Mouse (Mus musculus) midbrain, embryonic 16.5 days (tissue): Measurements from ENCODE around the gene Wdfy1. TPM values are rescaled to one million over a fixed set of nuclear protein-coding genes. Genes with fewer than 3 reads are reported as not detected.

ENCODE experiments used
- ATAC-seq: fragments of 200-750 bp; cut with Nextera tagmentation; 2 replicates; pipeline ENCODE4 v1.8.0; 2017; ENCODE audit warnings: moderate TSS enrichment
- H3K27ac ChIP-seq: fragments of 300-500 bp; sonication (generic); 2 replicates; pipeline ENCODE4 v1.5.1; 2014; ENCODE audit warnings: mild to moderate bottlenecking, low read length, mixed read lengths
- H3K27me3 ChIP-seq: fragments of 300-500 bp; sonication (generic); 2 replicates; pipeline ENCODE4 v1.6.1; 2014; ENCODE audit warnings: low read depth, low read length, mixed read lengths; ENCODE audit not compliant: control insufficient read depth, insufficient read depth
- H3K36me3 ChIP-seq: fragments of 300-500 bp; sonication (generic); 2 replicates; pipeline ENCODE4 v1.6.1; 2014; ENCODE audit warnings: mild to moderate bottlenecking, low read length, moderate library complexity, mixed read lengths; ENCODE audit not compliant: control insufficient read depth, insufficient read depth
- H3K4me1 ChIP-seq: fragments of 300-500 bp; sonication (generic); 2 replicates; pipeline ENCODE4 v1.6.1; 2014; ENCODE audit warnings: mild to moderate bottlenecking, low read length, mixed read lengths; ENCODE audit not compliant: control insufficient read depth, insufficient read depth
- H3K4me2 ChIP-seq: fragments of 300-500 bp; sonication (generic); 2 replicates; pipeline ENCODE4 v1.6.1; 2014; ENCODE audit warnings: mild to moderate bottlenecking, low read length, mixed read lengths
- H3K4me3 ChIP-seq: fragments of 300-500 bp; sonication (generic); 2 replicates; pipeline ENCODE4 v1.5.1; 2014; ENCODE audit warnings: low read depth, mild to moderate bottlenecking, low read length, moderate library complexity, mixed read lengths
- H3K9ac ChIP-seq: fragments of 300-500 bp; sonication (generic); 2 replicates; pipeline ENCODE4 v1.6.1; 2014; ENCODE audit warnings: low read depth, low read length, mixed read lengths
- H3K9me3 ChIP-seq: fragments of 300-500 bp; sonication (generic); replicated peaks from 2 replicates; pipeline ENCODE4 v1.6.1; 2014; ENCODE audit warnings: mild to moderate bottlenecking, low read length, mixed read lengths; ENCODE audit not compliant: control insufficient read depth, poor library complexity, severe bottlenecking
- WGBS: fragments of 180-500 bp; shearing (Covaris S2); extraction: QIAGEN DNeasy Blood & Tissue Kit; methylation state at CpG from one replicate; pipeline ENCODE4 v1.1.7; 2014; 5-methylcytosine and 5-hydroxymethylcytosine counted together
- polyA plus RNA-seq: library from polyadenylated mRNA; unstranded; fragments of >200 nt; fragmentation: Nextera tagmentation; extraction: Ambion mirVana; gene quantifications from 2 replicates; pipeline ENCODE4 v1.2.1, GENCODE M21; 2015

Wdfy1 gene
- polyA plus RNA-seq, 1 experiment from 2014 or later, result 137 TPM

GRCm38 (mm10) chr1:79802858-79803427, 27.0 kb upstream of the Wdfy1 start:
- WGBS, result 71% methylated on average over 11 of the region's 11 CpGs
- no peaks in the 10 kb centered on the region for H3K9me3 ChIP-seq
- H3K27me3 ChIP-seq, result no peaks in the 10 kb centered on the region
- no peak overlapping the region for H3K9ac ChIP-seq
- H3K4me2 ChIP-seq, result no peak overlapping the region
- ATAC-seq, result no peak
- no peak overlapping the region for H3K27ac ChIP-seq
- H3K4me3 ChIP-seq, result no peak overlapping the region
- H3K4me1 ChIP-seq, result no peaks in the 10 kb centered on the region
- H3K36me3 ChIP-seq, result no peaks in the 10 kb centered on the region

- Histone ChIP-seq H3K4me2 (no peak overlapping the region), H3K27ac (no peak overlapping the region), H3K4me1 (no peaks in the 10 kb centered on the region), H3K9ac (no peak overlapping the region), H3K36me3 (no peaks in the 10 kb centered on the region), H3K27me3 (no peaks in the 10 kb centered on the region), H3K4me3 (no peak overlapping the region), H3K9me3 (no peaks in the 10 kb centered on the region)
- WGBS, result 72% methylated on average over 3 of the region's 3 CpGs
- ATAC-seq, result no peak
These were observed 21.1 kb upstream of the Wdfy1 start for GRCm38 (mm10) chr1:79797084-79797483.

- WGBS, result 71% methylated on average over 7 of the region's 7 CpGs
- peaks cover 11% of the 10 kb centered on the region for H3K36me3 ChIP-seq
- no peaks in the 10 kb centered on the region for H3K9me3 ChIP-seq
- ATAC-seq, result peak; percentile 89
- H3K9ac ChIP-seq, result no peak overlapping the region
- H3K4me1 ChIP-seq, result no peaks in the 10 kb centered on the region
- no peak overlapping the region for H3K27ac ChIP-seq
- no peaks in the 10 kb centered on the region for H3K27me3 ChIP-seq
- no peak overlapping the region for H3K4me2 ChIP-seq
- no peak overlapping the region for H3K4me3 ChIP-seq
These were observed 10.5 kb upstream of the Wdfy1 start for GRCm38 (mm10) chr1:79786267-79786927.

- Histone ChIP-seq H3K36me3 (peaks cover 29% of the 10 kb centered on the region), H3K27me3 (no peaks in the 10 kb centered on the region)
- ATAC-seq, result no peak
These were observed 6.5 kb upstream of the Wdfy1 start for GRCm38 (mm10) chr1:79782433-79782832.

DNA sequence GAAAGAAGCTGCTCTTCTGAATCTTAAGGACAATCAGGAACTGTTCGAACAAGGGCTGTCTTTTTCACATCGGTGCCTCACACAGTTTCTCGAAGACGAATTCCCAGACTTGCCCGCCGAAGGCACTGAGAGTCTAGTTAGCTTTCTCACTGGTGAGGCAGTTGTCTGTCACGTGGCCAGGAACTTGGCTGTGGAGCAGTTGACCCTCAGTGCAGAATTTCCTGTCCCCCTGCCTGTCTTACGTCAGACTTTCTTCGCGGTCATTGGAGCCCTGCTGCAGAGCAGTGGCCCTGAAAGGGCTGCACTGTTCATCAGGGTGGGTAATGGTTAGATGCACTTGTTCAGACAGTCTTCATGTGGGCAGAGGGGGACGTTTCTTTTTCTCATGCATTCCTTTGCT, 2.1 kb upstream of the Wdfy1 start:
- no peak for ATAC-seq
- 95% methylated on average over 11 of the region's 11 CpGs for WGBS
- peaks cover 29% of the 10 kb centered on the region for H3K36me3 ChIP-seq

More at GRCm38 (mm10) chr1:79782433-79782832, 6.5 kb upstream of the Wdfy1 start:
- H3K4me2 ChIP-seq, result no peak overlapping the region
- H3K9me3 ChIP-seq, result no peaks in the 10 kb centered on the region
- no peak overlapping the region for H3K4me3 ChIP-seq
- H3K9ac ChIP-seq, result no peak overlapping the region
- WGBS, result 78% methylated on average over 3 of the region's 3 CpGs
- H3K4me1 ChIP-seq, result no peaks in the 10 kb centered on the region
- no peak overlapping the region for H3K27ac ChIP-seq

DNA sequence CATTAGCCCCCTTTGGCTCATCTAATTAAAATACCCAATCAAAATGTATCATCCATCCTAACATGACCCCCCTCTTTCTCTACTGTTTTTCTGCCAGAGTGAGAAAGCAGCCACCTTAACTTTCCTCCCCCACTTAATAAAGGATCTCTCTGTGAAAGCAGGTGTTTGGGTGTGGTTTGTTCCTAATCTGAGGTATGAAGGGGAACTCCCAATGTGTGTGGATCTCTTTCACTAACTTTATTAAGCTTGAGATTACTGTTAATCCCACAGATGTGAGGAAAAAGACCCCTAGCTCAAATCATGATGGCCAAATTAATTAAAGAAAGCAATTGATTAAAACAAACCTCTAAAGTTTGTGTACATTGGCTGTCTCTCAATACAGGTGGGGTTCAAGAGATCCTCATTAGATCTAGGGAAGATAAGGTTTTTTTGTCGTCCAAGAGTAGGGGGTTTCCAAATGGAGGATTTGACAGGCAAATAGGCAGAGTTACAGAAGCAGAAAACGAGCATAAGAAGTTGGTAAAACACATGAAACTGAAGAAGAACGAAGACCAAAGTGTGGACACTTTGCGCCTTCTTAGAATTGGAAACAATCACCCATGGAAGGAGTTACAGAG, 1.7 kb downstream of the Wdfy1 start:
- H3K9me3 ChIP-seq, result no peaks in the 10 kb centered on the region
- peaks cover 4% of the 10 kb centered on the region for H3K4me1 ChIP-seq
- H3K27me3 ChIP-seq, result no peaks in the 10 kb centered on the region
- ATAC-seq, result no peak
- no peak overlapping the region for H3K4me3 ChIP-seq
- no peak overlapping the region for H3K9ac ChIP-seq
- no peak overlapping the region for H3K4me2 ChIP-seq
- WGBS, result 80% methylated on average over 4 of the region's 4 CpGs
- H3K36me3 ChIP-seq, result peaks cover 5% of the 10 kb centered on the region; the same call in 1 of the 2 replicates
- H3K27ac ChIP-seq, result no peak overlapping the region

More for the DNA sequence above, 2.1 kb upstream of the Wdfy1 start:
- H3K4me1 ChIP-seq, result peaks cover 4% of the 10 kb centered on the region
- no peaks in the 10 kb centered on the region for H3K9me3 ChIP-seq
- H3K4me2 ChIP-seq, result no peak overlapping the region
- H3K4me3 ChIP-seq, result no peak overlapping the region
- H3K9ac ChIP-seq, result no peak overlapping the region
- no peak overlapping the region for H3K27ac ChIP-seq
- no peaks in the 10 kb centered on the region for H3K27me3 ChIP-seq

DNA sequence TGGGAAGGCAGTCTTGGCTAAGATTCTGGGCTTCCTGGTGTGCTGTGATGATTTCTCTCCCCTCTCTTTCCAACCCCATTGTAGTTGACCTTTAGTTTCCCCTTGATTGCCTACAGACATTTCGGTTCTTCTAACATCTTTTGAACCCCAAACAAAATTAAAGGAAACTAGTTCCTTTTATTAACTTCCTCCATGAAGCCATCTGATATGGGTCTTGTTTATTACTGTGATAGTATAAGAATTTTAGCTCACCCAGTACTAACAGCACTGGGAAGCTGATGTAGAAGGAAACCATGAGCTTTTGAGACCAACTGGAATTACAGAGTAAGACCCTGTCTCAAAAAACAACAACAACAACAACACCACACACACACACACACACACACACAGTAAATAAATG, 7.7 kb downstream of the Wdfy1 start:
- no peak for ATAC-seq
- WGBS, result 60% methylated on average over 1 of the region's 1 CpGs
- no peak overlapping the region for H3K9ac ChIP-seq
- no peaks in the 10 kb centered on the region for H3K27me3 ChIP-seq
- H3K4me1 ChIP-seq, result no peaks in the 10 kb centered on the region
- H3K27ac ChIP-seq, result no peak overlapping the region
- no peaks in the 10 kb centered on the region for H3K9me3 ChIP-seq
- H3K4me3 ChIP-seq, result no peak overlapping the region
- no peak overlapping the region for H3K4me2 ChIP-seq
- no peaks in the 10 kb centered on the region for H3K36me3 ChIP-seq

DNA sequence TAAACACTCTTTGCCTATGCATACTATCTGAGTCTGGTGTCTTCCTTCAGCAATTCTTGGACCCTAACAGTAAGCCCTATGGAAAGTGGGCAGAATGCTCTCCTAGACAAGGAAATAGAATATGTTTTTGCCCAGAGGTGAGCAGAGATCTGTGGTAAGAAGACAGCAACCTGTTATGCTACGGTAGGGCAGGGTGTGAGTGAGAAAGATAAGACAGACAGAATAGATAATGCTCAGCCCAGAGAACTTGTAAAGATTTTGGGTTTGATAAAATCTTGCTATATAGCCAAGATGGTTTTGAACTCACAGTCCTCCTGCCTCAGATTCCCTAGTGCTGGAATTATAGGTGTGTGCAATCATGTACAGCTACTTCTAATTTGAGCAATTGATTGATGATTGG, 11.5 kb downstream of the Wdfy1 start:
- no peaks in the 10 kb centered on the region for H3K9me3 ChIP-seq
- WGBS, result 85% methylated on average over 1 of the region's 1 CpGs
- no peak for ATAC-seq
- H3K4me1 ChIP-seq, result peaks cover 24% of the 10 kb centered on the region
- no peak overlapping the region for H3K4me2 ChIP-seq
- H3K4me3 ChIP-seq, result no peak overlapping the region
- no peak overlapping the region for H3K9ac ChIP-seq
- H3K27ac ChIP-seq, result no peak overlapping the region
- no peaks in the 10 kb centered on the region for H3K27me3 ChIP-seq
- H3K36me3 ChIP-seq, result no peaks in the 10 kb centered on the region

DNA sequence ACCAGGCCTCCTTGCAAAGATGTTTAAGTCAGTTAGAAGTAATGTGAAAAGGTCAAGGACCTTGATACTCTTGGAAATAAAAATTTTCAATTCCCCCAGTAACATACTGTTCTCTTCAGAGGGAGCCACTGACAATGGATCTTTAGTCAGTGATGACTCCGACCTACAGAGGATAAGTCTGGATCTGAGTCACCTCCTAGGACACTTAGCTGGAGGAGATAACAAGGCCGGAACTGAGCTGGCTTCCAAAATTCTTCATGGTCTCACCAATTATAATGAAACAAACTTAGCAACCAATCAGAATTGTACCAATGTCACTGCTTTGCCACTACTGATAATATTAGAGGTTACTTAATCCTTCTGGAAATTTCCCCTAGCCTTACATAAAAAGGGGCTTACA, 11.9 kb downstream of the Wdfy1 start:
- Histone ChIP-seq H3K9me3 (no peaks in the 10 kb centered on the region), H3K27ac (no peak overlapping the region), H3K4me3 (no peak overlapping the region), H3K36me3 (no peaks in the 10 kb centered on the region), H3K4me2 (no peak overlapping the region), H3K27me3 (no peaks in the 10 kb centered on the region), H3K4me1 (peaks cover 28% of the 10 kb centered on the region), H3K9ac (no peak overlapping the region)
- ATAC-seq, result no peak
- WGBS, result 95% methylated on average over 2 of the region's 2 CpGs
